Comparison of ENCODE assay signal across 12 mouse cellular contexts in the genomic region with DNA sequence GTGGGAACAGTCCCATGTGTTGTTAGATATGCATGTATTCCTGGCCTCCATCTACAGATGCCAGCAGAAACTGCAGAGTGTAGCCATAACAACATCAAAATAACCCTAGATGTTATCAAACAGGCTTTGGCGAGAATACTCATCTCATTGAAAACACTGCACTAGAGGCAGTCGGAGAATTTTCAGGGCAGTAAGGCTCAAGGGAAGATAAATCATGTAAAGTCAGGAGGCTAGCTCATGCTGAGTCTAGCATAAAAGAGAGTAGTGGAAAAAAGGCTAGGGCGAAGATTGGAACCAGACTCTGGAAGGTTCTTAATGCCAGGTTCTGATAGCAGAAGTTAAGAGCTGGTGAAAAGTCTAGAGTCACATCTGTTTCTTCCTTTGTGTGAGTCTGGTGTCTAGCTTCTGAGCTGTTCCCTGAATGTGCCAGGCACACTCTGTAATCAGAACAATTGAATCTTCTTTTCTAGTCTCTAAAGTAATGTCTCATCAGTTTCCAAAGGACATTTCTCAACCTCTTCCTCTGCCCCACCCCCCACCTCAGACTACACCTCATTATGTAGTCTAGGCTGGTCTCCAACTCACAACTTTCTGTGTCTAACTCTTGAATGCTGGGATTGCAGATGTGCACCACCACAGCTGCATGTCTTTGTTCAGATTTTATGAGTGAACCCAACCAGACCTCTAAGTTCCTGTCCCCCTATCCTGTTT.
"Had no signal": no experiment of that assay in that cellular context is flagged by ENCODE, and none has a peak within 500 bp of the region (broad histone marks: within the 10 kb centered on the region; RNA-seq: fewer than 3 reads in every experiment).

No protein-coding gene starts in this region.

- H3K9me3 ChIP-seq: liver, embryonic 15.5 days; megakaryocyte, embryonic 14.5 days; midbrain, embryonic 15.5 days; neural tube, embryonic 12.5 days had no signal

- H3K9ac ChIP-seq: liver, embryonic 15.5 days; midbrain, embryonic 15.5 days; neural tube, embryonic 12.5 days had no signal

- H3K4me2 ChIP-seq: liver, embryonic 15.5 days; midbrain, embryonic 11.5 days; midbrain, embryonic 15.5 days; neural tube, embryonic 12.5 days had no signal

- DNase-seq: kidney, adult 8-10 months; kidney, postnatal 25 days; thymus, postnatal 4 days had no signal

- H3K27ac ChIP-seq: left cerebral cortex, adult 2 months; liver, embryonic 15.5 days; macrophage; midbrain, embryonic 15.5 days; neural tube, embryonic 12.5 days; stomach, postnatal 0 days had no signal

- H3K36me3 ChIP-seq: liver, embryonic 15.5 days; midbrain, embryonic 15.5 days; neural tube, embryonic 12.5 days had no signal

- H3K27me3 ChIP-seq: liver, embryonic 15.5 days; megakaryocyte, embryonic 14.5 days; midbrain, embryonic 15.5 days; neural tube, embryonic 12.5 days had no signal

- H3K4me1 ChIP-seq: liver, embryonic 15.5 days; megakaryocyte, embryonic 14.5 days; midbrain, embryonic 15.5 days; neural tube, embryonic 12.5 days had no signal

- ATAC-seq: intestine, postnatal 0 days; midbrain, embryonic 15.5 days had no signal

- H3K4me3 ChIP-seq: left cerebral cortex, adult 2 months; liver, embryonic 15.5 days; megakaryocyte, embryonic 14.5 days; midbrain, embryonic 15.5 days; neural tube, embryonic 12.5 days had no signal
